Comparison of ENCODE assay signal across 7 mouse cellular contexts in the genomic region with DNA sequence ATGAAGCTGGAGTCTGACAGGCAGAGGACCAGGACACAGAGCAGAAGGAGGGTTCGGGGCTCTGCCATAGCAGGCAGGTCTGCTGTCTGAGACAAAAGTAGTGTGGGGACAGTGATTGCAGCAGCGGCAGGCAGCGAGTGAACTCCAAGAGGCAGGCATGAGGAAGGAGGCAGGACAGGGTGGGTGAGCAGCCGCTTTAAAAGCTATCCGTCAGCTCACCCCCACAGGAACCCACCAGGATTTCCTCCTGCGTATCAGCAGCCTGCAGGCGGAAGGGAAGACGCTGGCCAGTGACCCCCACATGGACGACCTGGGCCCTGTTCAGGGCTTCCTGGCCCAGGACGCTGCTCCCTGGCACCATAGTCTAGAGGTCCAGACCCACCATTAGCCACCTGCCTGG. TPM values are rescaled to one million over a fixed set of nuclear protein-coding genes. Genes with fewer than 3 reads are reported as not detected.
DNase-seq lines count a peak whose midpoint lies in the region; ATAC-seq and TF ChIP-seq lines count a peak whose summit lies in the region.

A gene (minus strand): TSS at position 217 of the 400 bp plus-strand sequence.

- TF ChIP-seq CTCF in brain, embryonic 14.5 days (IDR thresholded peaks at IDR 0.05; ENCODE audit: borderline replicate concordance, extremely low read depth, insufficient read depth, insufficient read length): no peak

- H3K27ac ChIP-seq in forebrain, embryonic 15.5 days (replicated peaks): 0 out of 2 replicates have a peak within 1 kb of the TSS, but pooled peaks have one; percentile 22
- peak within 1 kb of the TSS; percentile 18; the same call in 1 of the 2 replicates for H3K27ac ChIP-seq in hindbrain, embryonic 12.5 days

- no peak for ATAC-seq in forebrain, embryonic 15.5 days (replicated peaks)
- ATAC-seq in hindbrain, embryonic 12.5 days (ENCODE audit: low FRiP score): no peak

- intact Hi-C loops in left cerebral cortex, postnatal 10 days (cut with DNase I): no loop called here

- no peak for DNase-seq in brain, embryonic 14.5 days (ENCODE audit: low read depth)
- peak in 1 of 2 experiments; percentile 74 for DNase-seq in left cerebral cortex, postnatal 10 days (ENCODE audit: extremely low spot score in 1 of 2, low spot score in 2 of 2)
- peak; percentile 67 to 81 for DNase-seq in lung, postnatal 4 days
- DNase-seq in thymus, postnatal 14 days: no peak
- DNase-seq in thymus, postnatal 25 days: no peak

- H3K9me3 ChIP-seq in forebrain, embryonic 15.5 days: no peaks in the 10 kb centered on the region
- H3K9me3 ChIP-seq in hindbrain, embryonic 12.5 days (replicated peaks): no peaks in the 10 kb centered on the region

- no peaks in the 10 kb centered on the region for H3K27me3 ChIP-seq in forebrain, embryonic 15.5 days
- H3K27me3 ChIP-seq in hindbrain, embryonic 12.5 days: no peaks in the 10 kb centered on the region

- TF ChIP-seq POLR2A in brain, embryonic 14.5 days (IDR thresholded peaks at IDR 0.05; ENCODE audit: borderline replicate concordance, extremely low read depth, insufficient read depth, insufficient read length, poor library complexity, severe bottlenecking): no peak

- H3K9ac ChIP-seq in forebrain, embryonic 15.5 days (replicated peaks): no peak within 1 kb of the TSS
- H3K9ac ChIP-seq in hindbrain, embryonic 12.5 days: peak within 1 kb of the TSS; percentile 18; the same call in 1 of the 2 replicates

- H3K4me2 ChIP-seq in forebrain, embryonic 15.5 days (replicated peaks): no peak within 1 kb of the TSS
- no peak within 1 kb of the TSS for H3K4me2 ChIP-seq in hindbrain, embryonic 12.5 days (replicated peaks)

- no peak within 1 kb of the TSS for H3K4me3 ChIP-seq in forebrain, embryonic 15.5 days
- H3K4me3 ChIP-seq in hindbrain, embryonic 12.5 days: no peak within 1 kb of the TSS

- 60% methylated on average over 10 of the region's 10 CpGs for WGBS in forebrain, embryonic 15.5 days
- WGBS in hindbrain, embryonic 12.5 days: 62% methylated on average over 10 of the region's 10 CpGs

- H3K36me3 ChIP-seq in forebrain, embryonic 15.5 days: peaks cover 33% of the 10 kb centered on the region
- H3K36me3 ChIP-seq in hindbrain, embryonic 12.5 days: peaks cover 40% of the 10 kb centered on the region

- peaks cover 13% of the 10 kb centered on the region; the same call in 1 of the 2 replicates for H3K4me1 ChIP-seq in forebrain, embryonic 15.5 days
- peaks cover 10% of the 10 kb centered on the region for H3K4me1 ChIP-seq in hindbrain, embryonic 12.5 days

RNA-seq across cellular contexts. Expression of the gene that starts here (rescaled TPM):
- polyA plus RNA-seq in brain, embryonic 14.5 days (2012; rRNA removed): 28.7 and 35.1 TPM in 2 replicates
- 12.9 and 19.0 TPM in 2 replicates for polyA plus RNA-seq in forebrain, embryonic 15.5 days (2015; fragmentation: Nextera tagmentation; extraction: Ambion mirVana)
- 29.7 and 33.9 TPM in 2 replicates for polyA plus RNA-seq in hindbrain, embryonic 12.5 days (2016; fragmentation: Nextera tagmentation; extraction: Ambion mirVana)
- total RNA-seq in left cerebral cortex, postnatal 10 days (2021): 10 to 100 TPM; 24.3 to 29.6 TPM

Comparison
In these comparisons a context has a peak if more than half of its experiments do, and no peak if none do; other contexts are left out.
1. DNase-seq: peak in lung, postnatal 4 days (2 of 2); none in brain, embryonic 14.5 days (single experiment), thymus, postnatal 14 days (single experiment) and thymus, postnatal 25 days (single experiment).